Mouse (Mus musculus): ENCODE measurements around the gene Tcirg1. TPM values are rescaled to one million over a fixed set of nuclear protein-coding genes. Genes with fewer than 3 reads are reported as not detected.
A peak's percentile ranks its signal among the peaks of the same experiment; 100 is the strongest.

Gene Tcirg1
- 39.8 and 42.8 TPM in 2 replicates for polyA plus RNA-seq (2014; fragmentation: Nextera tagmentation; extraction: Ambion mirVana)

DNA sequence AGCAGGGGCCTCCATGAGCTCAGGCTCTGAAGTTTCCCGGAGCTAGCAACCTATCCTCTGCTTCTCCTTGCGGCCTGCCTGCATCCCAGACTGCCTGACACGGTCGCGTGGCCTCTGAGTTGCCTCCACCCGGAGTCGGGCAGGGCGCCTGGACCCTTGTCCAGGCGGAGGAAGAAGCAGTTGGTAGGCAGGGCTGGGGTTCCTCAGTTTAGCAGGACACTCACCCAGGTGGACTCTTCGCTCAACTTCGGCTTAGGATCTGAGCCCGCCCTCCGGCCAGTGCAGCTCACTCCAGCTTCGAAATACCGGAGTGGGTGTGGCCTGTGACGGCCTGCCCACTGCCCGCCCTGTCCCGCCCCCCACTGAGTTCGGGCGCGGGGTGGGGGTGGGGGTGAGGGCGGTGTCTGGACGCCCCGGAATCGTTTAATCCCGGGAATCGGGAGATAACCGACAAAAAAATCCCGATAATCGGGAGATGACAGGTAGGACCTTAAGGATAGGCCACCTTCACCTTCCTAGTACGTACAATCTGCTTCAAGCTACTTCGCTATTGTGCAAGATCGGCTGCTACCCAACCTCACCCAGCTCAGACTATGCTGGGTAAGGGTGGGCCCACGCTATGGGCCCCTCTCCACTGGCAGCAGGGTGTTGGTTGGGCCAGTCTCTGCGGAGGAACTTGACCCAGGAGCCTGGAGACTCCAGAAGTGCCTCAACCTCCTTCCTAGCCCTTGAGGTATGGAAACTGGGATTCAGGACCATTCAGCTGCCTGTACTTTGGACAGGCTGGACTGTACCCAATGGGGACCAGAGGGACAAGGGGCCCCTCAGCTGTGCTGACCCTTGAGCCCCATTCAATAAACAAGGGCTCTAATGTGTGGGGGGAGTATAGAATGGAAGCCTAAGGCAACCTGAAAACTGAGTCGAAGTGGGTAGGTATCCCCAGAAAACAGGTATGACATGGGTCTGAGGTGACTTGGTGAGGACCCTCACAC is at the start of gene Tcirg1:
Gene Tcirg1 (minus strand): TSS at position 339 of the 992 bp plus-strand sequence.
- H3K27me3 ChIP-seq (replicated peaks; ENCODE audit: control insufficient read depth, insufficient read depth, low read length), result no peaks in the 10 kb centered on the region
- peaks cover 34% of the 10 kb centered on the region for H3K36me3 ChIP-seq (ENCODE audit: control insufficient read depth, insufficient read depth, low read length)
- peak within 1 kb of the TSS; percentile 75 for H3K4me3 ChIP-seq (ENCODE audit: low read depth, low read length)
- peak within 1 kb of the TSS; percentile 75 for H3K9ac ChIP-seq (ENCODE audit: low read depth, low read length)
- no peaks in the 10 kb centered on the region for H3K9me3 ChIP-seq (ENCODE audit: control insufficient read depth, low read length)
- DNase-seq (ENCODE audit: low spot score) (peak; percentile 84), ATAC-seq (replicated peaks; ENCODE audit: low FRiP score) (peak; percentile 89)
- peak within 1 kb of the TSS; percentile 75 for H3K27ac ChIP-seq (ENCODE audit: low read depth, low read length)
- H3K4me1 ChIP-seq (replicated peaks; ENCODE audit: control insufficient read depth, insufficient read depth, low read length), result peaks cover 41% of the 10 kb centered on the region
- WGBS, result 3% methylated on average over 33 of the region's 36 CpGs
- H3K4me2 ChIP-seq, result peak within 1 kb of the TSS; percentile 99

DNA sequence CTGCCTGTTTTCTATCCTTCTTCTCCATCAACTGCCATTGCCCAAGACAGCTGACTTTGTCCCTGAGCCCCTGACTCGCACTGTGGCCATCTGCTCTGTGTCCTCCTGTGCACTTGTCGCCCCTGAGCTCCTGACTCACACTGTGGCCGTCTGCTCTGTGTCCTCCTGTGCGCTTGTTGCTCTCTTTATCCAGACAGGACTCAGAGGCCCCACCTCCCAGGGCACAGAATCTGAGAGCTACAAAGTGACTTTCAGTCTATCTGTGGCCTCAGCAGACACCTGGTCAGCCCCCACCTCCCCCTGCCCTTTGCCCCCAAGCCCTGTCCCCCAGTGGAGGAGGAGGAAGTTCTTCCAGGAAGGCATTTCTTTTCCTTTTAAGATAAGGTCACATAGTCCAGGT is 48.9 kb upstream of the Tcirg1 start:
- ATAC-seq (replicated peaks; ENCODE audit: low FRiP score) (no peak), DNase-seq (ENCODE audit: low spot score) (no peak)
- Histone ChIP-seq H3K4me1 (replicated peaks; ENCODE audit: control insufficient read depth, insufficient read depth, low read length) (no peaks in the 10 kb centered on the region), H3K27me3 (replicated peaks; ENCODE audit: control insufficient read depth, insufficient read depth, low read length) (no peaks in the 10 kb centered on the region), H3K4me3 (ENCODE audit: low read depth, low read length) (no peak overlapping the region), H3K9me3 (ENCODE audit: control insufficient read depth, low read length) (no peaks in the 10 kb centered on the region), H3K36me3 (ENCODE audit: control insufficient read depth, insufficient read depth, low read length) (no peaks in the 10 kb centered on the region), H3K27ac (ENCODE audit: low read depth, low read length) (no peak overlapping the region), H3K9ac (ENCODE audit: low read depth, low read length) (no peak overlapping the region), H3K4me2 (no peak overlapping the region)
- 40% methylated on average over 4 of the region's 4 CpGs for WGBS

- WGBS, result 61% methylated on average over 3 of the region's 3 CpGs
- DNase-seq (ENCODE audit: low spot score) (no peak), ATAC-seq (replicated peaks; ENCODE audit: low FRiP score) (no peak)
- Histone ChIP-seq H3K4me2 (no peak overlapping the region), H3K27ac (ENCODE audit: low read depth, low read length) (no peak overlapping the region), H3K27me3 (replicated peaks; ENCODE audit: control insufficient read depth, insufficient read depth, low read length) (no peaks in the 10 kb centered on the region), H3K9me3 (ENCODE audit: control insufficient read depth, low read length) (no peaks in the 10 kb centered on the region), H3K4me3 (ENCODE audit: low read depth, low read length) (no peak overlapping the region), H3K9ac (ENCODE audit: low read depth, low read length) (no peak overlapping the region), H3K36me3 (ENCODE audit: control insufficient read depth, insufficient read depth, low read length) (no peaks in the 10 kb centered on the region), H3K4me1 (replicated peaks; ENCODE audit: control insufficient read depth, insufficient read depth, low read length) (no peaks in the 10 kb centered on the region)
Measured at GRCm38 (mm10) chr19:3955033-3955432, 48.1 kb upstream of the Tcirg1 start.

GRCm38 (mm10) chr19:3952099-3952498 is 45.2 kb upstream of the Tcirg1 start:
- Histone ChIP-seq H3K4me3 (ENCODE audit: low read depth, low read length) (no peak overlapping the region), H3K4me1 (replicated peaks; ENCODE audit: control insufficient read depth, insufficient read depth, low read length) (no peaks in the 10 kb centered on the region), H3K4me2 (no peak overlapping the region), H3K9me3 (ENCODE audit: control insufficient read depth, low read length) (no peaks in the 10 kb centered on the region), H3K36me3 (ENCODE audit: control insufficient read depth, insufficient read depth, low read length) (no peaks in the 10 kb centered on the region), H3K27me3 (replicated peaks; ENCODE audit: control insufficient read depth, insufficient read depth, low read length) (no peaks in the 10 kb centered on the region), H3K27ac (ENCODE audit: low read depth, low read length) (no peak overlapping the region), H3K9ac (ENCODE audit: low read depth, low read length) (no peak overlapping the region)
- DNase-seq (ENCODE audit: low spot score) (no peak), ATAC-seq (replicated peaks; ENCODE audit: low FRiP score) (no peak)
- 43% methylated on average over 1 of the region's 1 CpGs for WGBS

DNA sequence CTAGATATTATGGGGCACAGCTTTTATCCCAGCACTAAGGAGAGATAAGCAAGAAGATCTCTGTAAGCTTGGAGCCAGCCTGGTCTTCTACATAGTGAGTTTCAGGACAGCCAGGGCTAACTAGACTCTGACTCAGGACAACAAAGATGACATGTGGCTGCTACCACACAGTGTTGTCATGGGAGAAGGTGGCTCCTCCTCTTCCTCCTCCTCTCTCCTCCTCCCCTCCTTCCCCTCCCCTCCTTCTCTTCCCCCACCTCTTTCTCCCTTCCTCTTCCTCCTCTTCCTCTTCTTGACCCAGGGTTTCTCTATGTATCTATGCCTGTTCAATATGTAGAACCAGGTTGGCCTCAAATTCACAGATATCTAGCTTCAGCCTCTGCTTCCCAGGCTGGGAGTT is 44.5 kb upstream of the Tcirg1 start:
- ATAC-seq (replicated peaks; ENCODE audit: low FRiP score) (no peak), DNase-seq (ENCODE audit: low spot score) (no peak)
- Histone ChIP-seq H3K9me3 (ENCODE audit: control insufficient read depth, low read length) (no peaks in the 10 kb centered on the region), H3K4me3 (ENCODE audit: low read depth, low read length) (no peak overlapping the region), H3K9ac (ENCODE audit: low read depth, low read length) (no peak overlapping the region), H3K4me2 (no peak overlapping the region), H3K4me1 (replicated peaks; ENCODE audit: control insufficient read depth, insufficient read depth, low read length) (no peaks in the 10 kb centered on the region), H3K27ac (ENCODE audit: low read depth, low read length) (no peak overlapping the region), H3K36me3 (ENCODE audit: control insufficient read depth, insufficient read depth, low read length) (no peaks in the 10 kb centered on the region), H3K27me3 (replicated peaks; ENCODE audit: control insufficient read depth, insufficient read depth, low read length) (no peaks in the 10 kb centered on the region)

DNA sequence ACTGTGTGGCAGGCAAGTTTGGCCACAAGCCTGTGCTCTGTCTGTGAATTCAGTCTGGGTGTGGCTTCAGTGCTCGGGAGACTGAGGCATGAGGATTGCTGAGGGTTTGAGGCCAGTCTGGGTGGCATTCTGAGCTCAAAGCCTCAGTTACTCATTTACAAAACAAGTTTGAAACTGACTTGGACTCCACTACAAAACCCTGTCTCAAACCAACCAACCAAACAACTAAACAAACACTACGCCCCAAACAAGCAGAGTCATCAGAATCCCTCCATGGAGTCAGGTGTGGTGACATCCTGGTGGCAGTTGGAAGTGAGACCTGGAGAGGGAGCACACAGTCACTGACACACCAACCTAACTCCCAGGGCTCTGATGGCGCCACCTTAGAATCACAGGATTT is 43.4 kb upstream of the Tcirg1 start:
- WGBS, result 76% methylated on average over 3 of the region's 3 CpGs
- Histone ChIP-seq H3K27me3 (replicated peaks; ENCODE audit: control insufficient read depth, insufficient read depth, low read length) (no peaks in the 10 kb centered on the region), H3K27ac (ENCODE audit: low read depth, low read length) (no peak overlapping the region), H3K4me2 (no peak overlapping the region), H3K4me3 (ENCODE audit: low read depth, low read length) (no peak overlapping the region), H3K9me3 (ENCODE audit: control insufficient read depth, low read length) (no peaks in the 10 kb centered on the region), H3K4me1 (replicated peaks; ENCODE audit: control insufficient read depth, insufficient read depth, low read length) (0 out of 2 replicates have a peak, but pooled peaks cover 5% of the 10 kb centered on the region), H3K36me3 (ENCODE audit: control insufficient read depth, insufficient read depth, low read length) (no peaks in the 10 kb centered on the region), H3K9ac (ENCODE audit: low read depth, low read length) (no peak overlapping the region)
- DNase-seq (ENCODE audit: low spot score), result no peak
- no peak for ATAC-seq (replicated peaks; ENCODE audit: low FRiP score)

DNA sequence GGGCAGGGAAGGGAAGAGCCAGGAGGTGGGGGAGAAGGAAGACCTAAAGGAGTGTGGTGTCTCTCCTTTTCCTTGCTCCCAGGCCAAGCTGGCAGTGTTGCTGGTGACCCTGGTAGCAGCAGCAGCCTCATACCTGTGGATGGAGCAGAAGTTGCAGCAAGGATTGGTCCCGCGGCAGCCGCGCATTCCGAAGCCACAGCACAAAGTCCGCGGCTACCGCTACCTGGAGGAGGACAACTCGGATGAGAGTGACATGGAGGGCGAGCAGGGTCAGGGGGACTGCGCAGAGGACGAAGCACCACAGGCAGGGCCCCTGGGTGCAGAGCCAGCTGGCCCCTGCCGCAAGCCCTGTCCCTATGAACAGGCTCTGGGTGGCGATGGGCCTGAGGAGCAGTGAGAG is 41.6 kb upstream of the Tcirg1 start:
- H3K4me2 ChIP-seq, result no peak overlapping the region
- no peak overlapping the region for H3K4me3 ChIP-seq (ENCODE audit: low read depth, low read length)
- peaks cover 5% of the 10 kb centered on the region for H3K4me1 ChIP-seq (replicated peaks; ENCODE audit: control insufficient read depth, insufficient read depth, low read length)
- H3K36me3 ChIP-seq (ENCODE audit: control insufficient read depth, insufficient read depth, low read length), result no peaks in the 10 kb centered on the region
- H3K9me3 ChIP-seq (ENCODE audit: control insufficient read depth, low read length), result no peaks in the 10 kb centered on the region
- no peak overlapping the region for H3K27ac ChIP-seq (ENCODE audit: low read depth, low read length)
- ATAC-seq (replicated peaks; ENCODE audit: low FRiP score) (no peak), DNase-seq (ENCODE audit: low spot score) (no peak)
- no peaks in the 10 kb centered on the region for H3K27me3 ChIP-seq (replicated peaks; ENCODE audit: control insufficient read depth, insufficient read depth, low read length)
- WGBS, result 65% methylated on average over 14 of the region's 14 CpGs
- H3K9ac ChIP-seq (ENCODE audit: low read depth, low read length), result no peak overlapping the region

DNA sequence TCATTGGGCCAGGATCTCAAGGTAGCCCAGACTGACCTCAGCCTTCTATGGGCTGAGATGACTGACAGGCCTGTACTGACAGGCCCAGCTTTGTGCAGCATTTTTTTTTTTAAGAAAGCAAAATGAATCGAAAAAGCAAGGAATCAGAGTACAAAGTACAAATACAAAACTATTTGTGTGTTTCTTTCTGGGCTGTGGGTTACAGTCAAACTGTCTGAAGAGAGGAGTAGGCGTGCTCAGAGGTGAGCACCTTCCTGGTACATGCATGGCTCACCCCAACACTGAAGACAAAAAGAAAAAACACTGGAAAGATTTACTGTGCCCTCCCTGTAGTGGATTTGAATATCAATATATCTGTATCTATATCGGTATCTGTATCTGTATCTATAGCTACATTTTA is 40.9 kb upstream of the Tcirg1 start:
- Histone ChIP-seq H3K27me3 (replicated peaks; ENCODE audit: control insufficient read depth, insufficient read depth, low read length) (no peaks in the 10 kb centered on the region), H3K4me1 (replicated peaks; ENCODE audit: control insufficient read depth, insufficient read depth, low read length) (peaks cover 12% of the 10 kb centered on the region), H3K4me2 (no peak overlapping the region), H3K9me3 (ENCODE audit: control insufficient read depth, low read length) (no peaks in the 10 kb centered on the region), H3K27ac (ENCODE audit: low read depth, low read length) (no peak overlapping the region), H3K4me3 (ENCODE audit: low read depth, low read length) (no peak overlapping the region), H3K9ac (ENCODE audit: low read depth, low read length) (no peak overlapping the region), H3K36me3 (ENCODE audit: control insufficient read depth, insufficient read depth, low read length) (no peaks in the 10 kb centered on the region)
- ATAC-seq (replicated peaks; ENCODE audit: low FRiP score) (no peak), DNase-seq (ENCODE audit: low spot score) (no peak)
- WGBS, result 75% methylated on average over 3 of the region's 3 CpGs

DNA sequence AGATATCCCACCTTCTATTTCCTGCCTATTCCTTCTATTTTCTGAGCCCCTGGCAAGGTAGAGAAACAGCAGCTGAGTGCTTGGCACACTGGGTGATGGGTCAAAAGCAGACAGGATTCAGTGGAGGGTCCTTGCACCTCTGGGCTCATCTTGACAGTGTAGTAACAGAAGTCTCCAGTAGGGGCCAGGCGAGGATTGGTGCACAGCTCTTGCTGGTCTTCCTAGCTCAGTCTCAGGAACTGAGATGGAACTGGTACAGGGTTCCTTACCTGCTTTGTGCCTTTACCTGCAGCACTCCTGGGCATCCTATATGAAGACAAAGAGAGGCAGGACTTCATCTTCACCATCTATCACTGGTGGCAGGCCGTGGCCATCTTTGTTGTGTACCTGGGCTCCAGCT is 39.8 kb upstream of the Tcirg1 start:
- H3K36me3 ChIP-seq (ENCODE audit: control insufficient read depth, insufficient read depth, low read length), result no peaks in the 10 kb centered on the region
- H3K4me3 ChIP-seq (ENCODE audit: low read depth, low read length), result no peak overlapping the region
- no peak for DNase-seq (ENCODE audit: low spot score)
- no peaks in the 10 kb centered on the region for H3K9me3 ChIP-seq (ENCODE audit: control insufficient read depth, low read length)
- H3K9ac ChIP-seq (ENCODE audit: low read depth, low read length), result no peak overlapping the region
- H3K27ac ChIP-seq (ENCODE audit: low read depth, low read length), result no peak overlapping the region
- peaks cover 12% of the 10 kb centered on the region for H3K4me1 ChIP-seq (replicated peaks; ENCODE audit: control insufficient read depth, insufficient read depth, low read length)
- peak; percentile 44; the same call in 1 of the 2 replicates for ATAC-seq (replicated peaks; ENCODE audit: low FRiP score)
- no peak overlapping the region for H3K4me2 ChIP-seq
- H3K27me3 ChIP-seq (replicated peaks; ENCODE audit: control insufficient read depth, insufficient read depth, low read length), result peaks cover 4% of the 10 kb centered on the region; the same call in 1 of the 2 replicates
- WGBS, result 27% methylated on average over 2 of the region's 2 CpGs
